In the genomic region with DNA sequence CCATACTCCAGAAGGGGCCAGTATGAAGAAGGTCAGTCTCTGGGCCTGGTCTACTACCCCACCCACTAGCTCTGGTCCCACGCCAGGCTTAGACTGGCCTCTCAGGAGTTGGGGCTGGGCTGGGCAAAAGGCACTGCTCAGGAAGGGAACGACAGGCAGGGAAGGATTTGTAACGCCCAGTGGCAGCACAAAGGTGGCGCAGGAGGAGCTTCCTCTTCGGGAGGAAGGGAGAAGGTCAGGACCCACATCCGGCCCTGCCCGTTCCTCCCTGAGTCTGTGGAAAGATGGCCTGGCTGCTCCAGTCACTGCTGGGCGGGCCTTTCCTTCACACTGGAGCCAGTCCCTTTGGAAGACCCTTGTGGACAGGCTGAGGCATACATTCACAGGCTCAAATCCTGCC, we compare ENCODE assay signal across 12 mouse cellular contexts. TPM values are rescaled to one million over a fixed set of nuclear protein-coding genes. Genes with fewer than 3 reads are reported as not detected.
DNase-seq lines count a peak whose midpoint lies in the region; ATAC-seq lines count a peak whose summit lies in the region.
"Had no signal": no experiment of that assay in that cellular context is flagged by ENCODE, and none has a peak within 500 bp of the region (broad histone marks: within the 10 kb centered on the region; RNA-seq: fewer than 3 reads in every experiment).

No protein-coding gene starts in this region.

- peak; percentile 21 for DNase-seq in liver
- DNase-seq in heart, embryonic 10.5 days (ENCODE audit: low spot score), result no peak
- peak; percentile 76 for DNase-seq in lung, postnatal 36 days
- DNase-seq in left cerebral cortex, adult 18-20 months (ENCODE audit: low spot score in 2 of 2), result no peak
- no peak for DNase-seq in natural killer cell, adult 2 months (ENCODE audit: low spot score in 2 of 2)
- DNase-seq in cerebellum, adult 8-10 months, result no peak
- DNase-seq: layer of hippocampus, adult 9-11 months had no signal

- peaks cover 16% of the 10 kb centered on the region for H3K27me3 ChIP-seq in liver, embryonic 12.5 days (replicated peaks)
- H3K27me3 ChIP-seq in heart, embryonic 10.5 days (ENCODE audit: insufficient read depth, poor library complexity, severe bottlenecking), result peaks cover 4% of the 10 kb centered on the region; the same call in 1 of the 2 replicates
- no peaks in the 10 kb centered on the region for H3K27me3 ChIP-seq in kidney, embryonic 14.5 days (ENCODE audit: control insufficient read depth, insufficient read depth, low read length)

- no peak overlapping the region for H3K27ac ChIP-seq in liver, embryonic 12.5 days
- 0 out of 2 replicates have a peak overlapping the region, but pooled peaks have one; percentile 38 for H3K27ac ChIP-seq in heart, embryonic 10.5 days
- H3K27ac ChIP-seq in kidney, embryonic 14.5 days (ENCODE audit: low read depth, low read length), result no peak overlapping the region

- no peak overlapping the region for H3K9ac ChIP-seq in liver, embryonic 12.5 days
- no peak overlapping the region for H3K9ac ChIP-seq in kidney, embryonic 14.5 days (ENCODE audit: low read depth, low read length)

- WGBS in liver, embryonic 12.5 days (ENCODE audit: insufficient replicate concordance), result 29% methylated on average over 8 of the region's 8 CpGs
- 51% methylated on average over 8 of the region's 8 CpGs for WGBS in heart, embryonic 10.5 days
- 49% methylated on average over 8 of the region's 8 CpGs for WGBS in kidney, embryonic 14.5 days

- no peak for ATAC-seq in liver, embryonic 12.5 days
- ATAC-seq in kidney, embryonic 14.5 days (ENCODE audit: low FRiP score, low TSS enrichment), result peak; percentile 26; the same call in 1 of the 2 replicates

- no peaks in the 10 kb centered on the region for H3K4me1 ChIP-seq in liver, embryonic 12.5 days
- peaks cover 5% of the 10 kb centered on the region; the same call in 1 of the 2 replicates for H3K4me1 ChIP-seq in heart, embryonic 10.5 days
- no peaks in the 10 kb centered on the region for H3K4me1 ChIP-seq in kidney, embryonic 14.5 days (ENCODE audit: control insufficient read depth, insufficient read depth, low read length)

- no peaks in the 10 kb centered on the region for H3K36me3 ChIP-seq in liver, embryonic 12.5 days
- H3K36me3 ChIP-seq in heart, embryonic 10.5 days, result peaks cover 6% of the 10 kb centered on the region; the same call in 1 of the 2 replicates
- H3K36me3 ChIP-seq in kidney, embryonic 14.5 days (ENCODE audit: control insufficient read depth, insufficient read depth, low read length), result no peaks in the 10 kb centered on the region

- H3K4me2 ChIP-seq in liver, embryonic 12.5 days, result no peak overlapping the region
- H3K4me2 ChIP-seq in kidney, embryonic 14.5 days (replicated peaks; ENCODE audit: low read depth, low read length), result no peak overlapping the region

- H3K9me3 ChIP-seq in liver, embryonic 12.5 days (replicated peaks), result no peaks in the 10 kb centered on the region
- H3K9me3 ChIP-seq in heart, embryonic 10.5 days, result no peaks in the 10 kb centered on the region
- H3K9me3 ChIP-seq in kidney, embryonic 14.5 days (ENCODE audit: control insufficient read depth, low read length), result no peaks in the 10 kb centered on the region

- H3K4me3 ChIP-seq in liver, embryonic 12.5 days, result no peak overlapping the region
- no peak overlapping the region for H3K4me3 ChIP-seq in heart, embryonic 10.5 days
- no peak overlapping the region for H3K4me3 ChIP-seq in kidney, embryonic 14.5 days (ENCODE audit: low read length)

RNA-seq across cellular contexts. Expression of a gene that starts 9.3 kb away (rescaled TPM):
- 54.4 and 55.2 TPM in 2 replicates for polyA plus RNA-seq in liver, embryonic 12.5 days (2016; fragmentation: Nextera tagmentation; extraction: Ambion mirVana)
- 80.1 and 86.4 TPM in 2 replicates for polyA plus RNA-seq in heart, embryonic 10.5 days (2016; fragmentation: Nextera tagmentation; extraction: Ambion mirVana)
- 46.7 and 82.7 TPM in 2 replicates for polyA plus RNA-seq in kidney, embryonic 14.5 days (2014; fragmentation: Nextera tagmentation; extraction: Ambion mirVana)
- total RNA-seq in left cerebral cortex, adult 18-20 months (2021), result 10 to 100 TPM; 70.3 to 80.4 TPM

RNA-seq across cellular contexts. Expression of a gene that starts 42.6 kb away (rescaled TPM):
- 0.12 TPM in 1 of 2 replicates, not detected in the other for polyA plus RNA-seq in liver, embryonic 12.5 days (2016; fragmentation: Nextera tagmentation; extraction: Ambion mirVana)
- polyA plus RNA-seq in heart, embryonic 10.5 days (2016; fragmentation: Nextera tagmentation; extraction: Ambion mirVana), result 1.2 and 1.6 TPM in 2 replicates
- 4.9 and 8.4 TPM in 2 replicates for polyA plus RNA-seq in kidney, embryonic 14.5 days (2014; fragmentation: Nextera tagmentation; extraction: Ambion mirVana)
- total RNA-seq in left cerebral cortex, adult 18-20 months (2021), result under 1 TPM; 0.23 to 0.46 TPM
- total RNA-seq: CH12.LX; megakaryocyte progenitor cell, adult 5-6 weeks; neutrophil, adult 5-6 weeks had no signal

RNA-seq across cellular contexts. Expression of a gene that starts 57.6 kb away (rescaled TPM):
- not detected in 2 replicates for polyA plus RNA-seq in liver, embryonic 12.5 days (2016; fragmentation: Nextera tagmentation; extraction: Ambion mirVana)
- polyA plus RNA-seq in heart, embryonic 10.5 days (2016; fragmentation: Nextera tagmentation; extraction: Ambion mirVana), result 0.48 TPM in 1 of 2 replicates, not detected in the other
- not detected in 2 replicates for polyA plus RNA-seq in kidney, embryonic 14.5 days (2014; fragmentation: Nextera tagmentation; extraction: Ambion mirVana)
- total RNA-seq in left cerebral cortex, adult 18-20 months (2021), result 10 to 100 TPM; 84.7 to 92.0 TPM
- total RNA-seq: CH12.LX; megakaryocyte progenitor cell, adult 5-6 weeks; neutrophil, adult 5-6 weeks had no signal

Comparison
In these comparisons a context has a peak if more than half of its experiments do, and no peak if none do; other contexts are left out.
1. DNase-seq: peak in liver (single experiment) and lung, postnatal 36 days (single experiment); none in heart, embryonic 10.5 days (single experiment), left cerebral cortex, adult 18-20 months (0 of 2), natural killer cell, adult 2 months (0 of 2) and cerebellum, adult 8-10 months (single experiment).